Mouse (Mus musculus) gastrocnemius, adult 18-20 months (tissue): ENCODE data around the gene Aldh5a1. TPM values are rescaled to one million over a fixed set of nuclear protein-coding genes. Genes with fewer than 3 reads are reported as not detected.

Experiments
- DNase-seq: peaks from one replicate; pipeline ENCODE4 v3.0.0; 2021; ENCODE audit warnings: low spot score
- total RNA-seq, 2 experiments: library from RNA; stranded (reverse); gene quantifications; 2 replicates each; pipeline ENCODE4 v1.2.3; 2021

The Aldh5a1 gene
- total RNA-seq, 2 experiments from 2014 or later = 7.9 to 8.3 TPM

DNA sequence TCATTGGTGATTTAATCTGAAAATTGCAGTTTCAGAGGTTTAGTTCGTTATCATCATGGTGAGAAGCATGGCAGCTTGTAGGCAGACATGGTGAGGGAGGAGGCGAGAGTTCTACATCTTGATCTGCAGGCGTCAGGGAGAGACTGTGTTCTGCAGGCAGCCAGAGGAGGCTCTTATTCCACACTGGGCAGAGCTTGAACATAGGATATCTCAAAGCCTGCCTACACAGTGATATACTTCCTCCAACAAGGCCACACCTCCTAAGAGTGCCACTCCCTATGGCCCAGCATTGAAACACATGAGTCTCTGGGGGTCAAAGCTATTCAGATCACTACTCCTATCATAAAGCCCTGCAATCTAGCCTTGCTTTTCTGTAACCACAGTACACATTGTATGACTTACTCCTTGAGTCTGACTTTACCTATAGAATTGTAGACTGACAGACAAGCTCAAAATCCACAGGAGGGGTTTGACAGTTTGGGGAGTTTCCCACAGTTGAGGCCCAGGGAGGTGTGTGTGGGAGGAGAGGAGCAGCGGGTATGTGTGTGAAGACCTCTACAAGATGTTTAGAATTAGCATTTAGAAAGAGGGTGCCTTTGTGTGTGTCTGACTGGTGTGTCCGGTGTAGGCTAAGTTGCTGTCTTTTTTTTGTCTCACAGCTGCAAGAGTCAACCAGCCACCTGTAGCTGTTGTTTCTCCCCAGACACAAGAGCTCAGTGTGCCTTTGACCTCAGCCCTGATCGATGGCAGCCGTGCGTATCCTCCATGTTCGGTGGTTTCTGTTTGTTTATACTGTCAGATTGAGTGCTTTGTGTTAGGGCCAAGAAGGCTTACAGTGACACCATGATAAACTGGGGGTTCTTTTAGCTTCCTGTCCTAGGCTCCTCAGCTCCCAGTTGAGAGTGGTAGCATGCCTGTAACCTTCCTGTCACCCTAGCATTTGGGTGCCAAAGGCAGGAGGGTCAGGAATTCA, 70.7 kb downstream of the Aldh5a1 start:
- DNase-seq = no peak

DNA sequence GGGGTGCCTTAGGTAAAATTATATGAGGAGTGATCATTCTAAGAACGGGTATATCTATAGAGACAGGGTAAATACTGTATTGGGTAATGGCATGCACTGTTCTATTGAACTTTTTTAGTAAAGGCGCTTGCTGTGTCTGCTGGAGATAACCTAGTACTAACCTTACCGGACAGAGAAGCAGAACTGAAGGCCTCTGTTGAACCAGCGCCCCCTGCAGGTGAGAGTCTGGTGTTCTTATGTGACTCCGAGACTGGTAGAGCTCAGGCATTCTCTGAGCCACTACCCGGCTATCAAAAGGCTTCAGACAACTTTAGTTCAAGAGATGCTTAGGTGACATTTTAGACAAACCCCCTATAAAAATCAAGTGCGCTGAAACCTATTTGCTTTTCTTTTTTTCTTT, 74.9 kb downstream of the Aldh5a1 start:
- DNase-seq = peak; percentile 25

GRCm38 (mm10) chr13:24862021-24862420, 75.4 kb downstream of the Aldh5a1 start:
- DNase-seq = no peak

- no peak for DNase-seq
Observed at GRCm38 (mm10) chr13:24861084-24861483, 76.4 kb downstream of the Aldh5a1 start.

DNA sequence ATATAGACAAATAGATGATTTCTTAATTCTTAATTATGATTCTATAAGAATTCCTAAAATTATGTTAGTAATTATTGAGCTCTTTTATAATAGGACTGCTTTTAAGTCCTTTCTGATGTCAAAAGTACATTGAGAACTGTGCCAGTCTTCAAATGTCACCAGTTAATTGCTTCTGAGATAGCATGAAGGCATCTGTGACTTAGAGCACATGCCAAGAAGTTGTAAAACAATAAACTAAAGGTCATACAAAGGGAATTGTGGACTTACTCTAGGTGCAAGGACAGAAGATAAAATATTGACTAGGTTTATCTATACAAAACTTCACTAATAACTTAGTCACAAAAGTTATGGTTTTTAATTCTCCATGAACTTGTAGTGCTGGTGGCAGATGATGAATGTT, 78.3 kb downstream of the Aldh5a1 start:
- DNase-seq = no peak

Other genes with a start within 250 kb of the Aldh5a1 start
- not detected for gene Armh2, start 196.4 kb downstream of the Aldh5a1 start, total RNA-seq
- gene Gmnn, start 175.7 kb downstream of the Aldh5a1 start, total RNA-seq = 1 to 10 TPM; 4.1 to 4.2 TPM
- gene BC005537, start 136.0 kb downstream of the Aldh5a1 start, total RNA-seq = 10 to 100 TPM; 46.5 to 55.2 TPM
- 100 to 1,000 TPM; 153 TPM for gene Acot13, start 106.1 kb downstream of the Aldh5a1 start, total RNA-seq
- 1 to 10 TPM; 7.7 to 8.2 TPM for gene Tdp2, start 106.0 kb downstream of the Aldh5a1 start, total RNA-seq
- gene D130043K22Rik, start 92.5 kb downstream of the Aldh5a1 start, total RNA-seq = not detected
- gene Gpld1, start 5.5 kb upstream of the Aldh5a1 start, total RNA-seq = under 1 TPM; 0.84 to 0.95 TPM
- gene Mrs2, start 82.7 kb upstream of the Aldh5a1 start, total RNA-seq = 10 to 100 TPM; 35.7 to 37.5 TPM
- gene Dcdc2a, start 118.3 kb upstream of the Aldh5a1 start, total RNA-seq = under 1 TPM; 0.23 to 0.43 TPM